ENCODE assay signal across 9 mouse cellular contexts in the genomic region with DNA sequence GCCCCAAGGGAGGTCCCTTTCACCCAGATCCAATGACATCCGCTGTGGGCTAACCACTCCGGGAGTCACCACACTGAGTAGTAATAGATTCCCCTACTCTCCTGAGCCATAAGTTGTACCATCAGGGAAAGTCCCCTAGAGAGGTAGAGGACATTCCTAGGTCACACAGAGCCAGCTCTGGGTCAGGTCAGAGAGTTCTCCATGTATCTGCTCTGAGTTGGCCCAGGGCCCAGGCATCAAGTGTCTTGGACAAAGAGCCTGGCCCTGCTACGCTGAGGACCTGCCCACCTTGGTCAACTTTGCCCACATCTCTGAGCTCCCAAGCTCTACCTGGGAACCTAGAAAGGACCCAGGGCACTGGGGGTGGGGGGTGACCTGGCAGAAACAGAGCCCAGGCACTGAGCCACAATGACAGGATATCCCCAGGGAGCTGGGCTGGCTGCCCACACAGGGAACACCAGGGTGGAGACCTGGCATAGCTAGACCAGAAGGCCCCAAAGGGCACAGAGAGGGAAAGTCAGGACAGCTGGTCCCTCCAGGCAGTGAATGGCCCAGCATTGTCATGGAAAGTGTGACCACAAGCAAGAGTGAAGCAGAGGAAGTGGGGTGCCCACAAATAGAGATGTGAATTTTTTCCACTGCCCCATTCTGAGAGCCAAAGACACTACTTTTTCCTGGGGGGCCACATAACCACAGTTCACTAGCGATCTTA. TPM values are rescaled to one million over a fixed set of nuclear protein-coding genes. Genes with fewer than 3 reads are reported as not detected.
A peak's percentile ranks its signal among the peaks of the same experiment; 100 is the strongest.
DNase-seq lines count a peak whose midpoint lies in the region; TF ChIP-seq lines count a peak whose summit lies in the region.
"Had no signal": no experiment of that assay in that cellular context is flagged by ENCODE, and none has a peak within 500 bp of the region (broad histone marks: within the 10 kb centered on the region; RNA-seq: fewer than 3 reads in every experiment).

No protein-coding gene starts in this region.

- peak; percentile 55 for DNase-seq in thymus, postnatal 0 days (ENCODE audit: low spot score)
- DNase-seq in thymus, adult 2 months, result no peak
- peak; percentile 65 to 77 for DNase-seq in cerebellum, postnatal 25 days
- DNase-seq in kidney, adult 2 months, result peak; percentile 87
- DNase-seq in naive thymus-derived CD4-positive, alpha-beta T cell, adult 2 months (ENCODE audit: low read depth), result peak; percentile 57
- no peak for DNase-seq in right cerebral cortex, postnatal 4 days
- DNase-seq in urinary bladder, adult 18-20 months (ENCODE audit: low spot score in 2 of 2), result no peak
- no peak for DNase-seq in embryonic facial prominence, embryonic 10.5 days (ENCODE audit: low spot score)

- TF ChIP-seq POLR2A in thymus, adult 2 months (IDR thresholded peaks at IDR 0.05; ENCODE audit: control insufficient read depth, extremely low read depth, insufficient read depth, low read length, poor library complexity), result no peak
- no peak for TF ChIP-seq POLR2A in kidney, adult 2 months (IDR thresholded peaks at IDR 0.05; ENCODE audit: low read depth, low read length)

- no peak for TF ChIP-seq CTCF in thymus, adult 2 months (IDR thresholded peaks at IDR 0.05; ENCODE audit: borderline replicate concordance, control insufficient read depth, extremely low read depth, insufficient read depth, low read length, poor library complexity)
- TF ChIP-seq CTCF in kidney, adult 2 months (conservative IDR thresholded peaks at IDR 0.05; ENCODE audit: insufficient read depth, insufficient read length, low read depth, low read length), result no peak

- no peak overlapping the region for H3K4me3 ChIP-seq in thymus, adult 2 months (ENCODE audit: control insufficient read depth, insufficient read depth, low read length)
- no peak overlapping the region for H3K4me3 ChIP-seq in kidney, adult 2 months (ENCODE audit: insufficient read depth, low read depth, low read length)
- no peak overlapping the region for H3K4me3 ChIP-seq in embryonic facial prominence, embryonic 10.5 days
- H3K4me3 ChIP-seq: limb, embryonic 12.5 days had no signal

- H3K4me1 ChIP-seq in thymus, adult 2 months (replicated peaks; ENCODE audit: control insufficient read depth, insufficient read depth, low read length), result peaks cover 49% of the 10 kb centered on the region
- H3K4me1 ChIP-seq in kidney, adult 2 months (ENCODE audit: control insufficient read depth, insufficient read depth, low read length), result peaks cover 23% of the 10 kb centered on the region; the same call in 1 of the 2 replicates
- H3K4me1 ChIP-seq in embryonic facial prominence, embryonic 10.5 days, result peaks cover 12% of the 10 kb centered on the region

- no peak overlapping the region for H3K27ac ChIP-seq in thymus, adult 2 months (ENCODE audit: control insufficient read depth, insufficient read depth, low read length)
- peak overlapping the region; percentile 48 for H3K27ac ChIP-seq in kidney, adult 2 months (ENCODE audit: insufficient read depth, low read depth, low read length)
- no peak overlapping the region for H3K27ac ChIP-seq in embryonic facial prominence, embryonic 10.5 days (replicated peaks)

- H3K27me3 ChIP-seq in thymus, adult 2 months (ENCODE audit: control insufficient read depth, insufficient read depth, low read length), result no peaks in the 10 kb centered on the region
- H3K27me3 ChIP-seq in kidney, adult 2 months (replicated peaks; ENCODE audit: control insufficient read depth, insufficient read depth, low read length), result no peaks in the 10 kb centered on the region
- peaks cover 13% of the 10 kb centered on the region for H3K27me3 ChIP-seq in embryonic facial prominence, embryonic 10.5 days (replicated peaks; ENCODE audit: low read depth, poor library complexity, severe bottlenecking)

- no peaks in the 10 kb centered on the region for H3K9me3 ChIP-seq in embryonic facial prominence, embryonic 10.5 days

- WGBS in thymus, adult 2 months, result 64% methylated on average over 4 of the region's 4 CpGs
- WGBS in kidney, adult 2 months, result 44% methylated on average over 4 of the region's 4 CpGs
- 86% methylated on average over 4 of the region's 4 CpGs for WGBS in embryonic facial prominence, embryonic 10.5 days

- H3K36me3 ChIP-seq in thymus, adult 2 months (ENCODE audit: control insufficient read depth, insufficient read depth, low read length), result no peaks in the 10 kb centered on the region
- no peaks in the 10 kb centered on the region for H3K36me3 ChIP-seq in kidney, adult 2 months (ENCODE audit: control insufficient read depth, insufficient read depth, low read length)
- H3K36me3 ChIP-seq in embryonic facial prominence, embryonic 10.5 days (replicated peaks), result no peaks in the 10 kb centered on the region
- H3K36me3 ChIP-seq: limb, embryonic 12.5 days had no signal

RNA-seq across cellular contexts. Expression of a gene that starts 7.4 kb away (rescaled TPM):
- 102 and 111 TPM in 2 replicates for polyA plus RNA-seq in thymus, postnatal 0 days (2015; fragmentation: Nextera tagmentation; extraction: Ambion mirVana)
- 478 and 539 TPM in 2 replicates for polyA plus RNA-seq in thymus, adult 2 months (2012; rRNA removed)
- polyA plus RNA-seq in kidney, adult 2 months (2012; rRNA removed), result 24.3 and 28.7 TPM in 2 replicates
- 1.3 and 1.4 TPM in 2 replicates for polyA plus RNA-seq in embryonic facial prominence, embryonic 10.5 days (2016; fragmentation: Nextera tagmentation; extraction: Ambion mirVana)

RNA-seq across cellular contexts. Expression of a gene that starts 45.3 kb away (rescaled TPM):
- 61.5 and 71.4 TPM in 2 replicates for polyA plus RNA-seq in thymus, postnatal 0 days (2015; fragmentation: Nextera tagmentation; extraction: Ambion mirVana)
- polyA plus RNA-seq in thymus, adult 2 months (2012; rRNA removed), result 82.6 and 103 TPM in 2 replicates
- polyA plus RNA-seq in kidney, adult 2 months (2012; rRNA removed), result 4.8 and 6.3 TPM in 2 replicates
- 0.79 and 1.0 TPM in 2 replicates for polyA plus RNA-seq in embryonic facial prominence, embryonic 10.5 days (2016; fragmentation: Nextera tagmentation; extraction: Ambion mirVana)

Comparison
In these comparisons a context has a peak if more than half of its experiments do, and no peak if none do; other contexts are left out.
1. DNase-seq: peak in thymus, postnatal 0 days (single experiment), cerebellum, postnatal 25 days (2 of 2), kidney, adult 2 months (single experiment) and naive thymus-derived CD4-positive, alpha-beta T cell, adult 2 months (single experiment); none in thymus, adult 2 months (single experiment), right cerebral cortex, postnatal 4 days (single experiment), urinary bladder, adult 18-20 months (0 of 2) and embryonic facial prominence, embryonic 10.5 days (single experiment).
2. RNA of a gene that starts 7.4 kb away (polyA plus RNA-seq): 478 to 539 TPM in thymus, adult 2 months, 102 to 111 TPM in thymus, postnatal 0 days and 24.3 to 28.7 TPM in kidney, adult 2 months; 1.3 to 1.4 TPM in embryonic facial prominence, embryonic 10.5 days; every median in the first group is over 10 times any median in the second.